Mouse (Mus musculus) embryonic facial prominence, embryonic 14.5 days (tissue): ENCODE data around the gene Gabbr1. TPM values are rescaled to one million over a fixed set of nuclear protein-coding genes. Genes with fewer than 3 reads are reported as not detected.

Experiments
- ATAC-seq: fragments of 200-750 bp; cut with Nextera tagmentation; 2 replicates; pipeline ENCODE4 v1.8.0; 2017; ENCODE audit warnings: low read depth, moderate number of reproducible peaks, moderate TSS enrichment
- DNase-seq: peaks from one replicate; pipeline ENCODE4 v3.0.0-alpha.2; 2015; ENCODE audit warnings: low spot score
- H3K27ac ChIP-seq: fragments of 300-500 bp; sonication (generic); replicated peaks from 2 replicates; pipeline ENCODE4 v1.5.1; 2014; ENCODE audit warnings: low read depth, mild to moderate bottlenecking, low read length, moderate library complexity
- H3K27me3 ChIP-seq: fragments of 300-500 bp; sonication (generic); replicated peaks from 2 replicates; pipeline ENCODE4 v1.6.1; 2014; ENCODE audit warnings: low read length; ENCODE audit not compliant: control insufficient read depth, insufficient read depth
- H3K36me3 ChIP-seq: fragments of 300-500 bp; sonication (generic); 2 replicates; pipeline ENCODE4 v1.6.1; 2014; ENCODE audit warnings: low read length, mixed read lengths; ENCODE audit not compliant: control insufficient read depth, insufficient read depth
- H3K4me1 ChIP-seq: fragments of 300-500 bp; sonication (generic); 2 replicates; pipeline ENCODE4 v1.6.1; 2014; ENCODE audit warnings: antibody characterized with exemption, low read length; ENCODE audit not compliant: control insufficient read depth, insufficient read depth
- H3K4me2 ChIP-seq: fragments of 300-500 bp; sonication (generic); 2 replicates; pipeline ENCODE4 v1.6.1; 2014; ENCODE audit warnings: low read depth, mild to moderate bottlenecking, low read length, moderate library complexity, mixed read lengths
- H3K4me3 ChIP-seq: fragments of 300-500 bp; sonication (generic); 2 replicates; pipeline ENCODE4 v1.5.1; 2014; ENCODE audit warnings: low read depth, mild to moderate bottlenecking, low read length
- H3K9ac ChIP-seq: fragments of 300-500 bp; sonication (generic); 2 replicates; pipeline ENCODE4 v1.6.1; 2014; ENCODE audit warnings: low read depth, mild to moderate bottlenecking, low read length, moderate library complexity, mixed read lengths
- H3K9me3 ChIP-seq: fragments of 300-500 bp; sonication (generic); 2 replicates; pipeline ENCODE4 v1.6.1; 2016; ENCODE audit warnings: low read length; ENCODE audit not compliant: control insufficient read depth
- WGBS: fragments of 180-500 bp; shearing (Covaris S2); extraction: QIAGEN DNeasy Blood & Tissue Kit; methylation state at CpG from one replicate; pipeline ENCODE4 v1.1.7; 2014; 5-methylcytosine and 5-hydroxymethylcytosine counted together
- polyA plus RNA-seq: library from polyadenylated mRNA; unstranded; fragments of >200 nt; fragmentation: Nextera tagmentation; extraction: Ambion mirVana; gene quantifications from 2 replicates; pipeline ENCODE4 v1.2.1, GENCODE M21; 2014

The Gabbr1 gene
- polyA plus RNA-seq, 1 experiment from 2014 or later: 8.4 TPM

- Histone ChIP-seq H3K9me3 (no peaks in the 10 kb centered on the region), H3K27ac (no peak overlapping the region), H3K9ac (peak overlapping the region; percentile 80), H3K4me2 (peak overlapping the region; percentile 87), H3K4me3 (peak overlapping the region; percentile 62), H3K36me3 (peaks cover 11% of the 10 kb centered on the region), H3K4me1 (peaks cover 21% of the 10 kb centered on the region), H3K27me3 (no peaks in the 10 kb centered on the region; the same call in 1 of the 2 replicates)
- WGBS: 3% methylated on average over 39 of the region's 39 CpGs
- DNase-seq (peak; percentile 57), ATAC-seq (peak; percentile 17)
Observed at GRCm38 (mm10) chr17:37049570-37050310, 4.0 kb downstream of the Gabbr1 start.

- Histone ChIP-seq H3K4me3 (peak overlapping the region; percentile 62), H3K9me3 (no peaks in the 10 kb centered on the region), H3K36me3 (peaks cover 18% of the 10 kb centered on the region), H3K27me3 (no peaks in the 10 kb centered on the region; the same call in 1 of the 2 replicates), H3K4me2 (peak overlapping the region; percentile 87), H3K27ac (no peak overlapping the region), H3K9ac (peak overlapping the region; percentile 80), H3K4me1 (peaks cover 17% of the 10 kb centered on the region)
- peak; percentile 51 for ATAC-seq
- peak; percentile 91 for DNase-seq
- 2% methylated on average over 21 of the region's 22 CpGs for WGBS
Observed at GRCm38 (mm10) chr17:37050399-37050798, 4.6 kb downstream of the Gabbr1 start.

- H3K4me3 ChIP-seq: peak overlapping the region; percentile 62
- H3K27me3 ChIP-seq: no peaks in the 10 kb centered on the region; the same call in 1 of the 2 replicates
- peak overlapping the region; percentile 80 for H3K9ac ChIP-seq
- ATAC-seq (peak; percentile 1), DNase-seq (peak; percentile 7)
- WGBS: 9% methylated on average over 14 of the region's 27 CpGs
- peak overlapping the region; percentile 87 for H3K4me2 ChIP-seq
- no peaks in the 10 kb centered on the region for H3K9me3 ChIP-seq
- peaks cover 22% of the 10 kb centered on the region for H3K36me3 ChIP-seq
- H3K4me1 ChIP-seq: peaks cover 17% of the 10 kb centered on the region
- H3K27ac ChIP-seq: no peak overlapping the region
Observed at GRCm38 (mm10) chr17:37050876-37051275, 5.1 kb downstream of the Gabbr1 start.

- H3K4me2 ChIP-seq: peak overlapping the region; percentile 87
- H3K27me3 ChIP-seq: no peaks in the 10 kb centered on the region; the same call in 1 of the 2 replicates
- no peak overlapping the region; the same call in 1 of the 2 replicates for H3K9ac ChIP-seq
- peaks cover 31% of the 10 kb centered on the region for H3K36me3 ChIP-seq
- WGBS: 56% methylated on average over 4 of the region's 4 CpGs
- no peak for ATAC-seq
- peaks cover 17% of the 10 kb centered on the region for H3K4me1 ChIP-seq
- H3K4me3 ChIP-seq: no peak overlapping the region; the same call in 1 of the 2 replicates
- H3K27ac ChIP-seq: no peak overlapping the region
- no peak for DNase-seq
- H3K9me3 ChIP-seq: no peaks in the 10 kb centered on the region
Observed at GRCm38 (mm10) chr17:37051745-37052144, 6.0 kb downstream of the Gabbr1 start.

- no peak overlapping the region for H3K9ac ChIP-seq
- no peak for DNase-seq
- 97% methylated on average over 6 of the region's 6 CpGs for WGBS
- H3K36me3 ChIP-seq: peaks cover 81% of the 10 kb centered on the region
- no peaks in the 10 kb centered on the region for H3K4me1 ChIP-seq
- no peak overlapping the region for H3K4me3 ChIP-seq
- no peak overlapping the region for H3K27ac ChIP-seq
- H3K27me3 ChIP-seq: no peaks in the 10 kb centered on the region
- H3K9me3 ChIP-seq: no peaks in the 10 kb centered on the region
- H3K4me2 ChIP-seq: no peak overlapping the region
- ATAC-seq: no peak
Observed at GRCm38 (mm10) chr17:37056957-37057356, 11.2 kb downstream of the Gabbr1 start.

GRCm38 (mm10) chr17:37061435-37061834 is 15.7 kb downstream of the Gabbr1 start:
- Histone ChIP-seq H3K4me3 (no peak overlapping the region), H3K27me3 (no peaks in the 10 kb centered on the region), H3K9ac (no peak overlapping the region), H3K27ac (no peak overlapping the region), H3K9me3 (no peaks in the 10 kb centered on the region), H3K4me1 (no peaks in the 10 kb centered on the region), H3K36me3 (peaks cover 95% of the 10 kb centered on the region), H3K4me2 (no peak overlapping the region)
- DNase-seq (no peak), ATAC-seq (no peak)
- WGBS: 92% methylated on average over 3 of the region's 3 CpGs

- H3K4me1 ChIP-seq: no peaks in the 10 kb centered on the region
- H3K36me3 ChIP-seq: peaks cover 95% of the 10 kb centered on the region
- DNase-seq (no peak), ATAC-seq (no peak)
- H3K27me3 ChIP-seq: no peaks in the 10 kb centered on the region
- WGBS: 87% methylated on average over 10 of the region's 10 CpGs
- no peak overlapping the region for H3K4me2 ChIP-seq
- H3K9ac ChIP-seq: no peak overlapping the region
- H3K9me3 ChIP-seq: no peaks in the 10 kb centered on the region
- H3K27ac ChIP-seq: no peak overlapping the region
- no peak overlapping the region for H3K4me3 ChIP-seq
Observed at GRCm38 (mm10) chr17:37062101-37062641, 16.4 kb downstream of the Gabbr1 start.

GRCm38 (mm10) chr17:37063063-37063462 is 17.3 kb downstream of the Gabbr1 start:
- 62% methylated on average over 10 of the region's 10 CpGs for WGBS
- DNase-seq (no peak), ATAC-seq (no peak)
- H3K27ac ChIP-seq: no peak overlapping the region
- no peaks in the 10 kb centered on the region for H3K4me1 ChIP-seq
- no peak overlapping the region for H3K4me2 ChIP-seq
- peaks cover 97% of the 10 kb centered on the region for H3K36me3 ChIP-seq
- H3K9me3 ChIP-seq: no peaks in the 10 kb centered on the region
- no peak overlapping the region for H3K4me3 ChIP-seq
- no peak overlapping the region for H3K9ac ChIP-seq
- H3K27me3 ChIP-seq: no peaks in the 10 kb centered on the region
